Mouse (Mus musculus): Measurements from ENCODE around the gene Grik1.

Gene Grik1

DNA sequence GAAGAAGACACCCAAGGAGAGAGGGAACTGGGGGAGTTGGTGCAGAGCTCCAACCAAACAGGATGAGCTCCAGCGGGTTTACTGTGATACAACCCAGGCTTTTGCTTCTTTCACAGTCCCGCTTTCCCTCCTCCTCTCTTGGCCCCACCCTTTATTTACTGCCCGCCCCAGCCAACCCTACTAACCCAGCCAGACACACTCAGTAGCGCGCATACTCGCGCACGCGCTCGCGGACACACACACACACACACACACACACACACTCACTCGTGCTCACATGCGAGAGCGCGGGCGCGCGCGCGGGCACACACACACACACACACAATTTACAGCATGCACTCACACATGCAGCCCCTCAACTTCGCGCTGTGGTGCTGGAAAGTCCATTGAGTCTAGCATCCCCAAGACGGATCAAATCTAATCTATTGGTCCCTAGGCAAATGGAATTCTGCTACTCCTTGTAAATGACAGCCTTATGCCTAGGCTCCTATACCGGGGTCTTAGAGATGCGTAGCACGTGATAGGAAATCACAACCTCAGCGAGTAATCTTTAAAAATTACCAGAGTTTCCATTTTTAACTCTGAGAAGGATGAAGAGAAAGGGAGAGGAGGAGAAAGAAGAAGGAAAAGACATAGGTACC lies at the start of gene Grik1:
Gene Grik1 (minus strand): TSS at position 134 of the 641 bp plus-strand sequence.
- DNase-seq (ENCODE audit: extremely low read depth, low read depth, low spot score), result no peak

- no peak for DNase-seq (ENCODE audit: extremely low read depth, low read depth, low spot score)
Measured at GRCm38 (mm10) chr16:88294209-88294608, 4.1 kb upstream of the Grik1 start.

- no peak for DNase-seq (ENCODE audit: extremely low read depth, low read depth, low spot score)
Measured at GRCm38 (mm10) chr16:88289421-88290081, 514 bp downstream of the Grik1 start.

DNA sequence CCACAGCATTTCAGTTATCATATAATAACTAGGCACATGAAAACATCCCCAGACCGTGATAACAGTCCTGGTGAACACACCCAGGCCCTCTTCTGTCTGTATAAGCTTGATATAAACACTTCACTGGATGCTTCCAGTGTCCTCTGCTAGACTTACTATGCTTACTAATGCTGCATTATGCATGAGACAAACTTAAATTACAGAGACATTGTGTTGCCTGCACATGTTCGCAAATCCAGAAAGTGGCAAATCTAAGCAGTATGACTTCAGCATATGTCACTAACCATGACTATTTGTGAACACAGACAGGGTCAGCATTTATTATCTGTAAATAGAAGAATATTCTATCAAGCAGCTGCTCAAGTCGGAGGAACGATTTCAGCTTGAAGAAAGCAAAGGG lies 31.7 kb downstream of the Grik1 start:
- DNase-seq (ENCODE audit: extremely low read depth, low read depth, low spot score), result no peak

DNA sequence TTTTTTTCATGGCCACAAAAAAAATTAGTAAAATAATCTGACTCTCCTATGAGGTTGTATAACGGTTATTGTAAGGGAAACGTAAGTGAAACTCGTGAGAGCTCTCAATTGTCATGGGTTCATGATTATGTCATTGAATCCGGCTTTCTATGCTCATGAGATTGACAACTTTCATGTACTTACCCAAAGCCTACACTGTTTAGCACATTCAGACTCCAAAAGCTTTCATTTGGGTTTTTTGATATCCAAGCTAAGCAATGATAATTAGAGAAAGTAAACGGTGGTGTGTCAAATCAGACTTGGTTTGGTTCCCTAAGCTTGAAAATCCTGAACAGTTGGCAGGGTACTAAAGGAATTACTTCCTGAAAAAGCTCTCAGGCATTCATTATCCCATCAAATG lies 33.0 kb downstream of the Grik1 start:
- no peak for DNase-seq (ENCODE audit: extremely low read depth, low read depth, low spot score)

DNA sequence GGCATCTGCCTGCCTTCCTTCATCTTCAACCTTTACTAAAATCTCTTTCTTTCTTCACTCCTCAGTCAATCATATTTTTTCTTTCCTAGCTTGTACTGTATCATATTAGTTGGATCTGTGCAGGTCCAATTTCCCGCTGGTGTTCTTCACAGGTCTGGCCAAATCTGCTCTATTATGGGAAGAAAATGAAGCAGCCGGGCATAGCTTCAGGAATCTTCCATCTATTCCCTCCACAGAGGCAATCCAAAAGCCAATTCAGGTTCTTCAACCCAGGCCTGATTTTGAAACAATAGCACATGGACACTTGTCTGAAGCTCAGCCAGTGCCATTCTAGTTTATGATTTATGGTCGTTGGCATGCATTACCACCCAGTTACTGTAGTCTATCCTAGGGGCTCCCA lies 34.0 kb downstream of the Grik1 start:
- DNase-seq (ENCODE audit: extremely low read depth, low read depth, low spot score), result no peak

DNA sequence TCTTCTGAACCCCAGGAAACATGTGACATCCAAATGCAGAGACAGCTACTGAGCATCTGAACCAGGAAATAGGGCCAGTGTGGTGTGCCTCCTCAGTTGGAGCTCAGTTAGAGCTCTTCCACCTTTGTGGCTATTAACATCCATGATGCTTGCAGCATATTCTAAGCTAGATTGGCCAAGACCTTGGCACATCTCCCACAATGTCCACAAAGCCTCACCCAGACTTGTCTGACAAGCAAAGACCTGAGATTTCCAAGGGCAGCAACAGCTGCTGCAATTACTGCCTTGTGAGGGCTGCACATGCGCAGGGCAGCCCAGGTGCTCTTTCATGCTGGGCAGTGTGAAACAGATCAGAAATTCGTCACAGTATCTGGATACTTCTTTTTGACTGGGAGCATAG lies 37.4 kb downstream of the Grik1 start:
- peak; percentile 87 for DNase-seq (ENCODE audit: extremely low read depth, low read depth, low spot score)

DNA sequence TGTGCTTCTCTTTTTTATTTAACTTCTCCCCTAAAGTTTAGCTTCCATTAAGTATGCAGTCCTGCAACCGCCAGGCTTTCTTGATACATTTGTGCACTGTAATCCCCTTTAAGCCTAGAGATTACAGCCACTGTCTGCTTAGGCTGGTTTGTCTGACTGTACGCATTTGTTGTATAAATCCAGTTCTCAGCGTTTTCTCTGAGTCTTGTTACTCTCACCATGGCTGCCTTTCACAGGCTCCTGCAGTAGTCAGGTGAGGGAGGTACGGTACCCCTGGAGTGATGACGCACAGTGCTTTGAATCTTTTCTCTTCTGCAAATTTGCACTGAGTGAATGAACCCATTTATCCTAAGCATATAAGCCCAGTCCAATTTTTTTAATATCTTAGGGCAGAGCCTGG lies 39.0 kb downstream of the Grik1 start:
- no peak for DNase-seq (ENCODE audit: extremely low read depth, low read depth, low spot score)

- DNase-seq (ENCODE audit: extremely low read depth, low read depth, low spot score), result no peak
Measured at GRCm38 (mm10) chr16:88249825-88250224, 40.2 kb downstream of the Grik1 start.

GRCm38 (mm10) chr16:88247586-88247985 lies 42.5 kb downstream of the Grik1 start:
- no peak for DNase-seq (ENCODE audit: extremely low read depth, low read depth, low spot score)

DNA sequence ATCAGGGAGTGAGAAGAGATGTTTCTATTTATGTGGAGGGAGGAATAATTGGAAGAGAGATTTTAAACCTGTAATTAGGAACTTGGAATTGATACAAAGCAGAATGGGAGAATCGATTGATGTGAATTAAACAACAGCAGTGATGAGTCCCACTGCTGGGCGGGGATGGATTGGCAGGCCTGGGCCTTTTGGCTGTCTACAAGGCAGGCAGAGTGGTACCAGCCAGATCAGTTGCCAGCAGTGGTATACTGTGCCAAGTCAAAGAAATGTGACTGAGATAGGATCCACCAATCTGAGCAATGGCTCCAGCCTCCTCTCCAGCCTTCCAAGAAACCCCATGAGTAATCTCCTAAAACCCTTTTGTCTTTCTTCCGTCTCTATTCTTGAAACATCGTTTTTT lies 45.4 kb downstream of the Grik1 start:
- DNase-seq (ENCODE audit: extremely low read depth, low read depth, low spot score), result no peak

GRCm38 (mm10) chr16:88225616-88226015 lies 64.4 kb downstream of the Grik1 start:
- no peak for DNase-seq (ENCODE audit: extremely low read depth, low read depth, low spot score)

- no peak for DNase-seq (ENCODE audit: extremely low read depth, low read depth, low spot score)
Measured at GRCm38 (mm10) chr16:88221932-88222331, 68.1 kb downstream of the Grik1 start.

DNA sequence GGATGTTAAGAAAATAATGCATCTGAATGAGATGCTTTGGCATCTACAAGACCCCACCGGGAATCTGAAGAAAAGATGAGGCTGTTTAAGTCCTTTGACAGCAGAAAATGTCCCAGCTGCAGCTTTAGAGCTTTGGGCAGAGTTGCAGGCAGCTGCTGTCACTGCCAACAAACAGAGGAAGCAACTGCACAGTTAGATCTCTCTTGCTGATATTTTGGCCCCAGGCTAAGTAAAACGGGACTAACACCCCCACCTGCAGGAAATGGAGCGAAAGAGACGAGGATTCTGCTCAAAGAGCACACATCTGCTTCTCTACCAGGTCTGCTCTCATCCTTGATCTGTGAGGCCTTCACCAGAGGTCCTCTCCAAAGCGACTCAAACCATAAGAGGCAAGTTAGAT lies 77.5 kb downstream of the Grik1 start:
- no peak for DNase-seq (ENCODE audit: extremely low read depth, low read depth, low spot score)

DNA sequence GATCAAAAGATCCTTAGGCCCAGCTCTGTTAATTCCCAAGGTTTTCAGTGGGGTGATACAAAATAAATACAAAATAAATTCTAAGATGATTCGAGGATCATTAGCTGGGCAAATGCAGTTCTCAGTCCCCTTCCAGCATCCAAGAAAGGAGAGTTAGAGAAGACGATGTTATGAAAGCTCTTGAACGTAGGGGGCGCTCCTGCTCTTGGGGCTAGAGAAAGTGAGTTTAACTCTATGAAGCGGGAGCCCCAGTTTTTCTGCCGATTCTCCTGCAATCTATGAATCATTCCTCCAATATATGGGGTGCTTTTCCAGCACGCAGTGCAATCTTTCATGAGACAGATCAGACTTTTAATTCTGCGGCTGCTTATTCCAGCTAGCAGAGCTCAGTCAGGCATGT lies 78.2 kb downstream of the Grik1 start:
- no peak for DNase-seq (ENCODE audit: extremely low read depth, low read depth, low spot score)

DNA sequence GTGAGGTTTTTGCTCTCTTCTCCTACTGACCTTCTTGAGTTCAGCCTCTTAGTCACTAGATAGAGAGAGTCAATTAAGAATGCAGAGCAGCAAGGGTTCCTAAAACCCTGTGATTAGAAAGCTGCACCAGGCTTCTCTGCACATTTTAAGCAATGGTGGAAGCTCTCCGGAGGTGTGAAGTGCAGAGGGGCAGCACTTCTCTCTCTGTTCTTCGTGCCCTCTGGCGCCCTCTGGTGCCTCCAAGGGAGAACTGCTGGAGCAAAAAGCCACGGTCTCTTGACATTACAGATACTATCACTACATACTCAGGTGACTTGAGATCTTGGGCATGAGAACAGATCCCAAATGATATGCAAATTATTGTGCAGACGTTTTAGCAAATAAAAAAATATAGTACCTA lies 85.7 kb downstream of the Grik1 start:
- no peak for DNase-seq (ENCODE audit: extremely low read depth, low read depth, low spot score)

DNA sequence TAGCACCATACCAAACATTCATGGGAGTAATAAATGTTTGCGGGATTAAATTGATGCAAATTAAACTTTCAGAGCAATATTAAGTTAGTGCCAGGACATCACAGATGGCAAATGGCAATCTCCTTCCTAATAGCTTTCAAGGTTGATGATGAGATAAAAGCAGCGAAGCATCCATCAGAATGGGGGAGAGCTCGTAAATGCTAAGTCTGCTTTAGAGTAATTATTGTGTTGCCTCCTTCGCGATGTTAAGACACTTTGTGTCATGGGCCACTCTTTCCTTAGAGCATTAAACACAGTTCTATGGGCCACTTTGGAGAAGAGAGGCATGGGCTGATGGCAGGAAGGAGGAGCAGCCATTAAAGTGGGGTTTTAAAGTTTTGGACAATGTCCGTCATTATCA lies 86.1 kb downstream of the Grik1 start:
- no peak for DNase-seq (ENCODE audit: extremely low read depth, low read depth, low spot score)

DNA sequence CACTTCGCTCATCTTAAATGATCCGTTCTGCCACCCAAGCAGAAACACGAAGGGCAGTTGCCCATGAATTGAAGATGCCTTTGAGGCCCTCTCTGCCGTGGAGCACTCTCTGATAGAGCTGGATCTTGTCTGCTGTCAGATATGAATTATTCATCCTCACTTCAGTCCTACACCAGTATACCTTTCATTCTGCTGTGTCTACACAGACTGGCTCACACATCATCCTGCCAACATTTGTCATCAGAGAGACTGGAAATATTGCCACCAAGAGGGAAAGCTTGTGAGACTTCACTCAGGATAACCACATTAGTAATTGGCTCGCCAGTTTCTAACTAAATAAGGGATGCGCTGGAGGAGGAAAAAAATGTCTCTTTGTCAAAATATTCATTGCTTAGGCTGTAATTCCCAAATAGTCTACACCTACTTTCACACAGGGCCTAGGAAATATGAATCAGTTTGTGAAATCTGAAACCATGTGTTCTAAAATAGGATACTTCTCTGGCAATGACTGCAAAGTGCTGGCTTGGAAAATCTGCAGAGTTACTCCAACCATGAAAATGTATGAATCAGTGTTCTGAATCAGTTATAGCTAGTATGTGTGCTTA lies 102.5 kb downstream of the Grik1 start:
- DNase-seq (ENCODE audit: extremely low read depth, low read depth, low spot score), result no peak

- DNase-seq (ENCODE audit: extremely low read depth, low read depth, low spot score), result no peak
Measured at GRCm38 (mm10) chr16:88178813-88179212, 111.3 kb downstream of the Grik1 start.

DNA sequence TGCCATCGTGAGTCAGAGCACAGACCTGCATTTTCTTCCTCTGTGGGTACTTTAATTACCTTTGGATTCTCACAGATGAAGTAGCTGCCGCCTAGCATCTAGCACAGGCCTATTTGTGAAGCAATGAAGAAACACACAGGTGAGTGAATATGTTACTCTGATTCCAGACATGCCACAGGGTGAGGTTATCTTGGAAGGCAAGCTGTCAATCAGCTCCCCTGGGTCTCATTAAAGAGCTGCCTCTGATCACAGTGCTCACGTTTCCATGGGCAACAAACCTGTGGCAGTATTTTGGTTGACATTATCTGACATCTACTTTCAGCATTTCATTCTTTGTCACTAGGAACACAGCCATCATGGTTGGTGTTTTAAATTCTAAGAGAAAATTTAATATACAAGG lies 112.7 kb downstream of the Grik1 start:
- no peak for DNase-seq (ENCODE audit: extremely low read depth, low read depth, low spot score)

GRCm38 (mm10) chr16:88174083-88174721 lies 115.9 kb downstream of the Grik1 start:
- DNase-seq (ENCODE audit: extremely low read depth, low read depth, low spot score), result no peak

DNA sequence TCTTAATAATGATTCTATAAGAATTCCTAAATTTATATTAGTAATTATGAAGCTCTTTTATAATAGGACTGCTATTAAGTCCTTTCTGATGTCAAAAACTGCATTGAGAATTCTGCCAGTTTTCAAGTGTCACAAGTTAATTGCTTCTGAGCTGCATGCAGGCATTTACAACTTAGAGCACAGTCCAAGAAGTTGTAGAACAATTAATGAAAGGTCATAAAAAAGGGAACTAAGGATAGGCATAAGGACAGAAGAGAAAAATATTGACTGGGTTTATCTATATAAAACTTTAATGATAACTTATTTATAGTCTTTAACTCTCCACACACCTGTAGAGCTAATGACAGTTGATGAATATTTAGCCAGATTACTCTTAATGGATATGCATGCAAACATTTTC lies 123.5 kb downstream of the Grik1 start:
- no peak for DNase-seq (ENCODE audit: extremely low read depth, low read depth, low spot score)

Measured in fat pad, adult 2 months (tissue).